Mouse (Mus musculus) heart, postnatal 14 days (tissue): ENCODE results near the gene Snx9. TPM values are rescaled to one million over a fixed set of nuclear protein-coding genes. Genes with fewer than 3 reads are reported as not detected.

ENCODE experiments used
- DNase-seq, 2 experiments: peaks; one replicate each; pipeline ENCODE4 v3.0.0; 2021 to 2022
- intact Hi-C: fragments of 180-260 bp; cut with DNase I; formaldehyde crosslinking; loops from one replicate; pipeline ENCODE4 v1.15.1; 2025
- total RNA-seq, 2 experiments: library from RNA; stranded (reverse); gene quantifications; 2 replicates each; pipeline ENCODE4 v1.2.3; 2021

Gene Snx9
- total RNA-seq, 2 experiments from 2014 or later = 31.5 to 33.3 TPM

DNA sequence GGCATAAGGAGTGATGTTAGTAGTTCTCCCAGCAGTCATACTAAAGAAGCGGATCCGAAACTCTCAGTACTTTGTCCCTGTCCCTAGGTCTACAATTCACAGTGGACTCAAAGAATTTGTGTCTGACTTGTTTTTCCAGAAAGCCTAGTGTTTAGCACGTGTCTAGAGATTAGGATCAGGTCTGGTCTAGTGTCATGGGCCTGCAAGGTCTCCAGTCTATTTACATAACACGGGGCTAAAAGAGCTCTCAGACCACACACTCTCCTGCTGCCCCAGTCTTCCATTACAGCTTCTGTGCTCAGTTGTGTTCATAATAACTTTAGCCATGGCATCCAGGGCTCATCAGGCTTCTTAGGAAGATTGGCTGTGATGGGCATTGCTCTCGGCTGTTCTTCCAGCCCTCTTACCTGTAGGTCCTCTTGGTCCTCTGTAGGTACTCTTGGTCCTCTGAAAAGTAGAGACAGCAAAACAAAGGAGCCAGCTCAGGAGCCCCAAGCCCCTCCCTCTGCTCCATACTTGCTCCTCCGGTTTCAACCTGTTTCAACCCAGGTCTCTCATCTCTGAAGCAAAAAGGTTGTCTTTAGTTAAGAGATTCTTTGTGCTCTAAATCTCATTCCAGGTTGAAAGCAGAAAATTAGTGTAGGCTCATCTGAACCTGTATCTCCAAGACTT lies 62.6 kb downstream of the Snx9 start:
- DNase-seq = no peak

DNA sequence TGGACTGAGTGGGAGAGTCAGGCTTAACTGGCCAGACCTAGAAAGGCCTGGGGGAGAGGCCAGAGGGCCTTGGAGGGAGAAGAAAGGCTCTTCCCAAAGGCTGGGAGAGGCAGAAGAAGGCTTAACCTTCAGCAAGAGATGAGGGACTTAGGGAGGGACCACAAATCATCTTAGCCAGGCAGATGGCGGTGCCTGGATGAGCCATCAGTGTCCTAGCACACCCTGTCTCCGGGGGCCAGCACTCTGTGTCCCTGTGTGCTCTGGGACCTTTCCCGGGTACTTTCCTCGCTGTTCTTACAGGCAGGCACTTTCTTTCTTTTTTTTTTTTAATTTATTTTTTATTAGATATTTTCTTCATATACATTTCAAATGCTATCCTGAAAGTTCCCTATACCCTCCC lies 68.6 kb downstream of the Snx9 start:
- intact Hi-C loops = no loop called here

More for the DNA sequence above, 62.6 kb downstream of the Snx9 start:
- intact Hi-C loops = no loop called here

DNA sequence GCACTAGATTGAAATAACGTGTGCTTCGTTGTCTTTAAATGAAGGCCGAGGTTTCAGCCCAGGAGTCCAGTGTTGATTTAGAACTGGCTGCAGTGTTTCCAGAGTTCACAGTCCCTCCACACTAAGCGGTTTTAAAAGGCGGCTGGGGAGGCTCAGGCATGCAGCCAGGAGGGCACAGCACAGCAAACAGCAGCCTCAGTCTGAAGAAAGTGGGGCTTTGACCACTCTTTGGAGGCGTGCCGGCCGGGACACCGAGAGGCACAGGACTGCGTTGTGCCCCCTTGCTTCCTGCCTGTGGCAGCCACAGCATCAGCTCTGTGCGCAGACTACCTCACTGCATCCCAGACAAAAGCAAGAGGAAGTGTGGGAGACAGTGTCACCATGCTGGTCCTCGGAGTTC lies 70.5 kb downstream of the Snx9 start:
- no peak for DNase-seq
- intact Hi-C loops = no loop called here

More for the DNA sequence above, 68.6 kb downstream of the Snx9 start:
- no peak for DNase-seq

DNA sequence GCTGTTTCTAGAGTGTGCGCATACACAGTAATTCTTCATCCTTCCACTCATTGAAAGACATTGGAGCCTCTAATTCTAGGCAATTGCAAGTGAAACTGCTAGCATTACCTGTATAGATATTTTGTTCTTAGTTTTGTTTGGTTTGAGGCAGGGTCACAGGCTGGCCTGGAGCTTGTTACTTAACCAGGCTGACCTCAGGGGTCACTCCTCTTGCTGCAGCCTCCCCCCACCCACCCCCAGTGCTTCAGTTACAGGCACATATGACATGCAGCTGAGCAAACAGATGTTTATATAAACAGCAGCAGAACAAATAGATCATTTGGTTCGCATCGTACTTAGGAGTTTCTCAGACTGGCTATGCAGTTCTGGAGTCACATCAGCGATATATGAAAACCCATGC lies 71.7 kb downstream of the Snx9 start:
- intact Hi-C loops = no loop called here
- no peak for DNase-seq

DNA sequence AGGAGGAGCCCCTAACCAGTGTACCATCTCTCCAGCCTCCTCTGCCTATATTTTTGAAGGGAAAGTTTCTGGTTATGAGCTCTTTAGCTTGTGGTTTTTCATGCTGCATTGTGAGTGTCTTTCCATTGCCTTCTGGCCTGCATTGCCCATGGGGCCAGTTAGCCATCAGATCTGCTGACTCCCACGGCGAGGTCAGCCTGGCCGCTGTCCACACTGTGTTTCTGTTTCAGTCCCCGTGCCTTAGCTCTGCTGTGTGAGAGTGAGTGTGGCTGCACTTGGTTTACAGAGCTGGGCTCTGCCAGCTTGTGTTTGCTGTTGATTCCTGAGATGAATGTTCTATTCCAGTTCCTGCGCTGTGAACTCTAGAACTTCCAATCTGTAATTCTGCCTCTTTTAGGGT lies 73.1 kb downstream of the Snx9 start:
- intact Hi-C loops = no loop called here

DNA sequence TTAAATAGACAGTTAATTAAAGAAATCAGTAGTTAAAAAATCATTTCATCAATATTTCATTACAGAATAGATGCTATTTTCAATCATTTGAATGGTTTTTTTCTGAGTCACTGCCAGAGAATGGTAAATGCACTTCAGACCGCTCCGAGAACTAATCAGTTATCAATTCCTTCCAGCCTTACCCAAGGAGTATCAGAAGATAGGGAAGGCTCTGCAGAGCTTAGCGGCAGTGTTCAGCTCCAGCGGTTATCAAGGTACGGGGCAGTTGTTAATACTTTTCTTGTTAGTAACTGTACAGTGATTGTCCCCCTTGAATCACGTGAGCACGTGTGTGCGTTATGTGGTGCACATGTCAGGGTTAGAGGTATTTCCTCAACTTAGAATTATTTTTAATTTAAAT lies 80.8 kb downstream of the Snx9 start:
- intact Hi-C loops = no loop called here
- DNase-seq = no peak

More for the DNA sequence above, 73.1 kb downstream of the Snx9 start:
- peak; percentile 25 to 36 for DNase-seq

DNA sequence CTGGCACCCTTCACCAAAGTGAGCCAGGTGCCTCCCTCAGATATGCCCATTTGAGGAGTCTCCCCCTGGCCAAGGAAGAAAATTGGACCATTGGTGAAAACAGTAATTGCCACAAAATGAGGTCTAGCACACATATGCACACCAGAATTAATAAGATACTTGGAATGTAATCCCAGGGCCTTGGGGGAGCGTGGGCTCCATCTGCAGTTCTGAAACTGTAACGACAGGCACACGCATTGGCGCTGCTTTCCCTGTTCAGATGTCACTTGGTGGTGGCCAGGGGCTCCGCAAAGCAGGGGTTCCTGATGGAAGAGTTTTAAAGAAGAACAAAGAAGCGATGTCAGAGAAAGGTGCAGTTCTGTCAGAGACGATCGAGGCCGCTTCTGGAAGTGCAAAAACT lies 82.2 kb downstream of the Snx9 start:
- peak in 1 of 2 experiments; percentile 34 for DNase-seq
- intact Hi-C loops = no loop called here

DNA sequence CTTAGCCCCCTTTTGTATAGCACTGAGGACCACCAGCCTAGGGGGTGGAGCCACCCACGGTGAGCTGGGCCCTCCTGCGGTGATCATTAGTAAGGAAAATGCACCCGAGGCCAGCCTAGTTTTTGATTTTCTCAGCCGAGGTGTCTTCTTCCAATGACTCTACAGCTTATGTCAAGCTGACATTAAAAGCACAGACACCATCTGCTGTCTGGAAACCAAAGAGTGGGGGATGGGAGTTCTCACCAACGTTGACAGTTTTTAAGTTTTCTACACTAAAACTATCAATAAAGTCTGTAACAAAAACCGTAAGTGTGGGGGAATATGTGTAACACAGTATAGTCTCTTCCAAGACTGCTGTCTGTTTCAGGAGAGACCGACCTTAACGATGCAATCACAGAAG lies 83.1 kb downstream of the Snx9 start:
- DNase-seq = no peak
- intact Hi-C loops = no loop called here

DNA sequence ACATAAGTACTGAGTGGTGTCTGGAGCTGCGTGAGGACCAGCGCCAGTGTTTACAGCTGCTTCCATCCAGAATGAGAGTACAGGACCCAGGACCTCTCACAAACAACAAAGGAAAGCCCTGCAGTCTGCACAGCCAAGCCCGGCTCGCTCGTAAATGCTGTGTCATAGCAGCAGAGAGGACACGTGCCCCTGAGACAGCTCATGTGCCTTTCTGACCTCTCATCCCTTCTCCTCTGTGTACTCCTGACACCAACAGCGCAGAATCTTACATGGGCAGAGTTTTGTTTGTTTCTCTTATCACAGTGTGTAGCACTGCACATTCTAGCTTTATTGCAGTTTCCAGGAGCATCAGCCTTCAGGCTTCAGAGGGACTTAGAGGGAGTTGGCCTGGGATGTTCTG lies 85.6 kb downstream of the Snx9 start:
- intact Hi-C loops = no loop called here
- DNase-seq = no peak

DNA sequence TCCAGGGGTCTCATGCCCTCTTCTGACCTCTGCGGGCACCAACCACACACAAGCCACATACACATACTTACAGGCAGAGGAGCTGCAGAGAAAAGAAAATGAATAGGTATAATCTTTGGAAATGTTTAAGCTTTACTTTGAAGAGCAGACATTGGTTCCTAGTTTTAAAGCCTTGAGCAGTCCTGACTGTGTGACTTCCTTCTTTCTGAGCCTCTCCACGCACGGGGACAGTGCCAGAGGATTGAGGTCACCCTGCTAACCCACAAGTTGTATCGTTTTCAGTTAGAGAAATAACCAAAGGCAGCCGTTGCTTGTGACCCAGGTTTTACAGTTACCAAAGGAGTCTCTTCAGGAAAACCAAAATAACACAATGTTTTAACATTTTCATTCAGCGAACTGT lies 87.9 kb downstream of the Snx9 start:
- intact Hi-C loops = no loop called here
- no peak for DNase-seq

DNA sequence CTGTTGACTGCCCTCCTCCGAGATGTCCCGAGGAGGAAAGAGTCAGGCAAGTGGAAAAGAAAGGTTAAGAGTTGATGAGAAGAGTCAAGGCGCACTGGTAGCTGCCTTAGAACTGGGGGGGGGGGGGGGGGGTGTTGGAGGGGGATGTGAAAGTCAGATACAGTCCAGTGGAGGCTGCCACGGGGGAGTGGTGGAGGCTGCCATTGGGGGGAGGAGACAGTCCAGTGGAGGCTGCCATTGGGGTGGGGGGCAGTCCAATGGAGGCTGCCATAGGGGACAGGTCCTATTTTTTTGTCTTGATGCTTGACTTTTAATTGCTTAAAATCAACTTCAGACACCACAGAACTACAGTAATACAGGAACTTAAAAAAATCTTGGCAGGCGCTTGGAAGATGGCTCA lies 91.0 kb downstream of the Snx9 start:
- intact Hi-C loops = no loop called here
- DNase-seq = no peak

DNA sequence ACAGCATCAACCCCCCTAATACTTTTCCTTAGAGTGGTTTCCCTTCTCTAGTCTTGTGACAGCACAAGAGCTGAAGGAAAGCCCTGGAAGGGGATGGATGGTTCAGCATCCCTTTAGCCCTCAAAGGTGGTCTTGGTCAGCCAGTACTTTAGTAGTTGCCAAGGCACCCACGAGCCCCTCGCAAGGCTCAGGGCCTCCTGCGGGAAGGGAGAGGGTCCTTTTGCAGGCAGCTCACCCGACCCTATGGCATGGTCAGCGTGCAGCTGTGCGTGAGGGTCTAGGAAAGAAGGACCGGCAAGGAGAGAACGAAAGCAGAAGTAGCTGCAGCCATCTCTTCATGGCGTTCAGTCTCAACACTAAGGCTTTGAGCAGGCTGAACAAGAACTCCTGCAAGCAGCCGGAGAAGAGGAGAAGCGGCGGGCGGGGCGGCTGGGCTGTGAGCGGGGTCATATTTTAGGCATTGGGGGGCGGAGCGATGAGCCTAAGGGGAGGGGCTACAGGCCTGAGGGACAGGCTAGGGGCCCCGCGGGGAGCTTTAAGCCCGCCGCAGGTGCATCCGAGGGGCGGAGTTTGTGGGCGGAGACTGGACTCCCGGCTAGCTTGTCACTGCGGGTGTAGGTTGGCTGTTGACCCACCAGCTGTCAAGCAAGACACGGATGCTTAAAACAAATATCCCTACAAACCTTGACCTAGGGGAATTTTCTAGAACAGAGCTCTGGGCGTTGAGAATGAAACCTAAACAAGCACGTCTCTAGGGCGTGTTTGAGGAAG lies 93.6 kb downstream of the Snx9 start:
- peak; percentile 71 to 77 for DNase-seq
- intact Hi-C loops = no loop called here

DNA sequence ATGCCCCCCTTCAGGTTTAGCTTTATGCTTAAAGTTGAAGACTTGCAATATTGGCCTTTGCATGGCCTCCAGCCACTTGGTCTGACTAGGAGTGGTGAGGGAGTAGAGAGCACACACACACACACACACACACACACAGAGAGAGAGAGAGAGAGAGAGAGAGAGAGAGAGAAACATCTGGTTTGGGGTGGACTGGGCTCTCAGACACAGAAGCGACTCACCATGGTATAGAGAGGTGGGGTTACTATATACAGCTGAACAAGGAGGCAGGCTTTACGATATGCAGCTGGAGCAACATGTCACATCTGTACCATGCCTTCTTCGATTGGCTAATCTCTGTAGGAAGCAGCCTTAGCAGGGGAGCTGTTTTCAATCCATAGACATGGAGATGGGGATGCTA lies 94.6 kb downstream of the Snx9 start:
- intact Hi-C loops = no loop called here

DNA sequence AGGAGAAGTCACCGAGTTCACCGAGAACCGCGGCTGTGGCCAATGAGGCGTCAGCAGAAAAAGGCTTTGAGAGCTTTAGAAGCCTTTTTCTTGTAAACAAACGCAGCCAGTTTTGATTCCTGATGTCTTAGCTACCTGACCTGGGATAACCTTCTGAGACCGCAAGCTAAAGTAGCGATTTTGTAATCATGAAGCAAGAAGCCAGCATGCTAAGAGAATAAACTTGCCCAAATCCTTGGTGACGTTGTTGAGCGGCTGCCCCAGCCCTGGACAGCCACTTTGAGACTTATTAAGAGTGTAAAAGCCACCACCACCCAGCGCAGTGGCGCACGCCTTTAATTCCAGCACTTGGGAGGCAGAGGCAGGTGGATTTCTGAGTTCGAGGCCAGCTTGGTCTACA lies 95.1 kb downstream of the Snx9 start:
- no peak for DNase-seq
- intact Hi-C loops = no loop called here

More for the DNA sequence above, 94.6 kb downstream of the Snx9 start:
- no peak for DNase-seq

DNA sequence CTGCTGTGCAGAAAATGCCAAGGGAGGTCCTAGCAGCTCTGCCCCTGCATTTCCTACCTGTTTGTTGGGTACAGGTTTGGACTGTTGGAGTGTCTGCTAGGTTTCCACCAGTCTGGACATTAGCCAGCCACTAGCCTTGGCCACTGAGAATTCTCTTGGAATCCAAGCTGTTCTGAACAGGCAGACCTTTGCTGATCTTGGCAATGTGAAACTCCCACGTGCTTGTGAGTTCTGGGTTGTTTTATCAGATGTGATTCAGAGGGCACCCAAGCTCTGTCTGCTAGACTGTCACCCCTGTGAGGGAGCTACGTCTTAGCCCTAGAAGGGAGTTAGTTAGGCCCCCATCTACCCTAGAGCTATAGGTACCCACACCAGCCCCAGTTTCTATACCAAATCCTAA lies 96.3 kb downstream of the Snx9 start:
- intact Hi-C loops = no loop called here

DNA sequence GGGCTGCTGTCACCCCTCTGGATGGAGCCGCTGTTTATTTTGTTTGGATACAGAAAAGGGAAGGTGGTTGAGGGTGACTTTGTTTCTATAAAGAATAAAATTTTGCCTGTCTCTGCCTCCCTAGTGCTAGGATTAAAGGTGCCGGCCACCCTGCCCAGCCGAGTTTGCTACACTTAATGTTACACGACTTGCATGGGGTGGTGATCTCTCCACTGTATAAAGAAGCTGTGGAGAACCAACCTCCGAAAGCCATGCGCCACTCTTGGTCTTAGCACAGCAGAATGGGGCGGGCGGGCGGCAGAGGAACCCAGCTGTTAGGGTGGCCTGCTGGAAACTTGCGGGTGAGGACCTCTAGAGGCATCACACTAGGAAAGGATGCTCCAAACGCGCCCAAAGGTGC lies 98.7 kb downstream of the Snx9 start:
- no peak for DNase-seq
- intact Hi-C loops = loop anchor here (2.0 kb wide), 1 partner anchor 37 kb away; no protein-coding TSS in a partner anchor

More for the DNA sequence above, 96.3 kb downstream of the Snx9 start:
- DNase-seq = no peak

DNA sequence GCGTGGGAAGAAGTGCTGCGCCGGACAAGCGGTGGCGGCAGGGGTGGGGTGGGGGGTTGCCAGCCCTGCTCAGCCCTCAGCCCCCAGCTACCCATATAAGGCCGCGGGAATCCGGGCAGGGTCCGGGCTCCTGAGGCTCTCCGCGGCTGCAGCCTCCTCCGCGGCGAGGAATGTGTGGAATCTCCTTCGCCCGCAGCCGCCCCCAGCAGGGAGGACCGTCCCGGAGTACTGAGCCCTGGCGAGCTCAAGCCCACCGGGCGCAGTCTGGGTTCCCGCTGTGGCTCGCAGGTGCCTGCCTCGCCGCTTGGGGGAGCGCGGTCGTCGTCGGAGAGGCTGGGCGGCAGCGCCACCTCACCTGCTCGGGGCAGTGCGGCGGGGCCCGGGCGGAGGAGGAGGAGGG lies 99.7 kb downstream of the Snx9 start:
- peak; percentile 88 to 91 for DNase-seq
- intact Hi-C loops = loop anchor here (1.0 to 2.0 kb wide), 2 partner anchors 36 to 79 kb away; no protein-coding TSS in a partner anchor

DNA sequence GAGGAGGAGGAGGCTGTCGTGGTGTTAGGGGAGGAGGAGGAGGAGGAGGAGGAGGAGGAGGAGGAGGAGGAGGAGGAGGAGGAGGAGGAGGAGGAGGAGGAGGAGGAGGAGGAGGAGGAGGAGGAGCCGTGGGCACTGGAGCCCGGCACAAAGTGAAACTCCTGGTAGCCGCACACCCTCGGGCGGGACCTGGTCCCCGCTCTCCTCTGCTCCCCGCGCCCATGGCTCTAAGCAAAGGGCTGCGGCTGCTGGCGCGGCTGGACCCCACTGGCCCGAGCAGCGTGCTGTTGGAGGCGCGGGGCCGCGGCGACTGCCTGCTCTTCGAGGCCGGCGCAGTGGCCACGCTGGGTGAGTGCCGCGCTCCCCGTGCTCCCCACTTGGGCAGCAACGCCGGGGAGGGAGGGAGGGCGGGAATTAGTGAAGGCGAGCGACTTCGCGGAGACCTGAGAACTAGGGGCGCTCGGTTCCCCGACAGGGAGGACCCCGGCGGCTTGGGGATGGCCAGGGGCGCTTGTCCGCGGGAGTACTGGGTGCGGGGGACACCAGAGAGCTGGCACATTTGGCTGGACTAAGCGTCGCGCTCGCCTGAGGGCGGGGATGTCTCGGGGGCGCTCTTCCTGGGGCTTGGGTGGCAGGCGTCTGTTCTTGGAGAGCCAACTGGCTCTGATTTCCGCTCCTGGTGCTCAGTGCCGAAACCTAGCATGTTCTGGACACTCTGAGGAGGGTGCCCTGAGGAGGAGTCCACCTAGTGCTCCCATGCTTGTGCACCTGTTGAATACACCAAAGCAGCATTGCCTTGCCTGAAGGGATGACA lies 100.3 kb downstream of the Snx9 start, which contains the start of gene Synj2:
Gene Synj2, plus strand, starts transcription at position 51 of the 814 bp plus-strand sequence.
- intact Hi-C loops = loop anchor here (1.0 to 2.0 kb wide), 2 partner anchors 35 to 78 kb away; no protein-coding TSS in a partner anchor
- DNase-seq = peak; percentile 72 to 73

DNA sequence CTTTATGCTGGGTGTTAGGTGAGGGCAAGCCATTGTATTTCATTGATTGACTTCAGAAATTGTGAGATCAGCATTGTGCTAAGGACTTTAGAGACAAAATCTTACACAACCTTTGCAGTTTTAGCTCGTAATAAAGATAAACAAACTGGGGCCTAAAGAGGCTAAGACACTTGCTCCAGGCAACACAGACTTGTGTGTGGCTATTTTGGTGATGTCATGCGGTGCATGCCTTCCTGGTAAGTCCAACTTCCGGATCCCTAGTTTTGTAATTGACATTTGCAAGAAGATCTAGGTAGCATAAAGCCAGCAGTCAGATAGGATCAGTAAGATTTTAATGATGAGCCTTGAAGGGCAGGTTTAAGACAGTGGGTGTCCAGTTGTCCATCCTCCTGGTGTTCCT lies 101.0 kb downstream of the Snx9 start:
- DNase-seq = no peak
- intact Hi-C loops = no loop called here

DNA sequence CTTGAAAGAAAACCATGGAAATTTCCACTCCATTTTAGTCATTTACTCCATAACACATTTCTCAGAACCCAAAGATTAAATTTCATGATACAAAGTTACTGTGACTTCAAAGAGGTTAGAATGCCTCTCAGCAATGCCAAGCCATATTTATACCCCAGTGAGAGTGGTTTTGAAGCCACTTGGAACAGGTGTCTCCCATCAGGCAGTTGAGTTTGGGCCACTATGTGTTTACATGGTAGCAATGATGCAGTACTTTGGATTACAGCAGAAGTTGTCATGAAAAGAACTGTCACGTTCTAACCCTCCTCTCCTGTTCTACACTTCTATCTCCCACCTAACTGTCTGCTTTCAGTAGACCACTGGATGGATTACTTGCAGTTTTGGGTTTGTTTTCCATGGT lies 101.9 kb downstream of the Snx9 start:
- no peak for DNase-seq
- intact Hi-C loops = no loop called here

DNA sequence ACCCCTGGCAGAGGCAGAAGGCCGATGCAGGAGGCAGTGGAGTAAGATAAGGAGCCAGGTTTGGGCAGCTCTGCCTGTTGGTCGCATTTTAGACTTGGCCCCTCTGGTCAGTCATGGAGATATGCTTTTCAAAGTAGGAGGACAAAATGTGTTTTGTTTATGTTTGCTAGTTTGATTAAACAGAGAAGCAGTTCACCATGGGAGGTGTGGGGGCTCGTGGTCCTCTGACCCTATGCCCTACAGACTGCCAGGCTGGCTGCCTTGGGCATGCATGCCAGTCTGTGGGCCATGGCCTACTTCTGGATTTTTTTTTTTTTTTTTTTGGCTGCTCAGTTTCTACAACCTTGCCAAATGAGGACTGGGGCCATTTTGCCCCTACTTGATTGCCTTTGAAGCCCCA lies 105.9 kb downstream of the Snx9 start:
- intact Hi-C loops = no loop called here
- no peak for DNase-seq
